Mouse (Mus musculus): ENCODE measurements around the gene Traip. TPM values are rescaled to one million over a fixed set of nuclear protein-coding genes. Genes with fewer than 3 reads are reported as not detected.
A peak's percentile ranks its signal among the peaks of the same experiment; 100 is the strongest.

Traip gene
- total and polyA plus RNA-seq, 2 experiments: 0.18 to 0.21 TPM

GRCm38 (mm10) chr9:107992197-107992596 is 42.3 kb downstream of the Traip start, which contains the start of gene Cdhr4:
Gene Cdhr4, plus strand, starts transcription at chr9:107992497.
- Histone ChIP-seq H3K79me2 (ENCODE audit: control insufficient read depth, insufficient read depth, low read length) (no peaks in the 10 kb centered on the region), H3K36me3 (ENCODE audit: control insufficient read depth, insufficient read depth, low read length) (no peaks in the 10 kb centered on the region), H3K9ac (ENCODE audit: low read depth, low read length) (no peak within 1 kb of the TSS), H3K4me3 (ENCODE audit: insufficient read depth, low read depth, low read length) (no peak within 1 kb of the TSS), H3K4me1 (ENCODE audit: control insufficient read depth, insufficient read depth, low read length) (no peaks in the 10 kb centered on the region), H3K27ac (replicated peaks; ENCODE audit: insufficient read depth, low read depth, low read length) (no peak within 1 kb of the TSS), H3K27me3 (ENCODE audit: control insufficient read depth, insufficient read depth, low read length) (no peaks in the 10 kb centered on the region)
- 98% methylated on average over 2 of the region's 2 CpGs for WGBS
- DNase-seq (ENCODE audit: extremely low read depth, low read depth, low spot score): no peak
- TF ChIP-seq POLR2A (IDR thresholded peaks at IDR 0.05; ENCODE audit: extremely low read depth, insufficient read depth, low read length): no peak
- TF ChIP-seq CTCF (IDR thresholded peaks at IDR 0.05; ENCODE audit: low read depth, low read length): no peak

GRCm38 (mm10) chr9:107993013-107993412 is 43.1 kb downstream of the Traip start:
- TF ChIP-seq CTCF (IDR thresholded peaks at IDR 0.05; ENCODE audit: low read depth, low read length): no peak
- no peak for TF ChIP-seq POLR2A (IDR thresholded peaks at IDR 0.05; ENCODE audit: extremely low read depth, insufficient read depth, low read length)
- no peaks in the 10 kb centered on the region for H3K36me3 ChIP-seq (ENCODE audit: control insufficient read depth, insufficient read depth, low read length)
- no peak overlapping the region for H3K9ac ChIP-seq (ENCODE audit: low read depth, low read length)
- 94% methylated on average over 11 of the region's 11 CpGs for WGBS
- no peak overlapping the region for H3K27ac ChIP-seq (replicated peaks; ENCODE audit: insufficient read depth, low read depth, low read length)
- H3K4me3 ChIP-seq (ENCODE audit: insufficient read depth, low read depth, low read length): no peak overlapping the region
- H3K4me1 ChIP-seq (ENCODE audit: control insufficient read depth, insufficient read depth, low read length): no peaks in the 10 kb centered on the region
- H3K79me2 ChIP-seq (ENCODE audit: control insufficient read depth, insufficient read depth, low read length): no peaks in the 10 kb centered on the region
- H3K27me3 ChIP-seq (ENCODE audit: control insufficient read depth, insufficient read depth, low read length): no peaks in the 10 kb centered on the region
- no peak for DNase-seq (ENCODE audit: extremely low read depth, low read depth, low spot score)

GRCm38 (mm10) chr9:107994464-107994863 is 44.5 kb downstream of the Traip start:
- no peaks in the 10 kb centered on the region for H3K79me2 ChIP-seq (ENCODE audit: control insufficient read depth, insufficient read depth, low read length)
- no peaks in the 10 kb centered on the region for H3K27me3 ChIP-seq (ENCODE audit: control insufficient read depth, insufficient read depth, low read length)
- H3K4me3 ChIP-seq (ENCODE audit: insufficient read depth, low read depth, low read length): no peak overlapping the region
- no peak overlapping the region for H3K27ac ChIP-seq (replicated peaks; ENCODE audit: insufficient read depth, low read depth, low read length)
- no peak for TF ChIP-seq POLR2A (IDR thresholded peaks at IDR 0.05; ENCODE audit: extremely low read depth, insufficient read depth, low read length)
- TF ChIP-seq CTCF (IDR thresholded peaks at IDR 0.05; ENCODE audit: low read depth, low read length): no peak
- no peaks in the 10 kb centered on the region for H3K4me1 ChIP-seq (ENCODE audit: control insufficient read depth, insufficient read depth, low read length)
- no peaks in the 10 kb centered on the region for H3K36me3 ChIP-seq (ENCODE audit: control insufficient read depth, insufficient read depth, low read length)
- no peak overlapping the region for H3K9ac ChIP-seq (ENCODE audit: low read depth, low read length)
- no peak for DNase-seq (ENCODE audit: extremely low read depth, low read depth, low spot score)
- WGBS: 66% methylated on average over 2 of the region's 2 CpGs

- no peaks in the 10 kb centered on the region for H3K79me2 ChIP-seq (ENCODE audit: control insufficient read depth, insufficient read depth, low read length)
- H3K4me3 ChIP-seq (ENCODE audit: insufficient read depth, low read depth, low read length): no peak overlapping the region
- H3K36me3 ChIP-seq (ENCODE audit: control insufficient read depth, insufficient read depth, low read length): no peaks in the 10 kb centered on the region
- TF ChIP-seq POLR2A (IDR thresholded peaks at IDR 0.05; ENCODE audit: extremely low read depth, insufficient read depth, low read length): no peak
- no peak for TF ChIP-seq CTCF (IDR thresholded peaks at IDR 0.05; ENCODE audit: low read depth, low read length)
- H3K27me3 ChIP-seq (ENCODE audit: control insufficient read depth, insufficient read depth, low read length): no peaks in the 10 kb centered on the region
- 96% methylated on average over 21 of the region's 21 CpGs for WGBS
- no peak for DNase-seq (ENCODE audit: extremely low read depth, low read depth, low spot score)
- no peak overlapping the region for H3K9ac ChIP-seq (ENCODE audit: low read depth, low read length)
- H3K27ac ChIP-seq (replicated peaks; ENCODE audit: insufficient read depth, low read depth, low read length): no peak overlapping the region
- H3K4me1 ChIP-seq (ENCODE audit: control insufficient read depth, insufficient read depth, low read length): no peaks in the 10 kb centered on the region
These were observed 45.6 kb downstream of the Traip start for GRCm38 (mm10) chr9:107995513-107995912.

- Histone ChIP-seq H3K9ac (ENCODE audit: low read depth, low read length) (no peak within 1 kb of the TSS), H3K4me1 (ENCODE audit: control insufficient read depth, insufficient read depth, low read length) (no peaks in the 10 kb centered on the region), H3K27ac (replicated peaks; ENCODE audit: insufficient read depth, low read depth, low read length) (no peak within 1 kb of the TSS), H3K36me3 (ENCODE audit: control insufficient read depth, insufficient read depth, low read length) (no peaks in the 10 kb centered on the region), H3K79me2 (ENCODE audit: control insufficient read depth, insufficient read depth, low read length) (no peaks in the 10 kb centered on the region), H3K27me3 (ENCODE audit: control insufficient read depth, insufficient read depth, low read length) (no peaks in the 10 kb centered on the region), H3K4me3 (ENCODE audit: insufficient read depth, low read depth, low read length) (no peak within 1 kb of the TSS)
- WGBS: 97% methylated on average over 5 of the region's 5 CpGs
- no peak for DNase-seq (ENCODE audit: extremely low read depth, low read depth, low spot score)
- no peak for TF ChIP-seq POLR2A (IDR thresholded peaks at IDR 0.05; ENCODE audit: extremely low read depth, insufficient read depth, low read length)
- no peak for TF ChIP-seq CTCF (IDR thresholded peaks at IDR 0.05; ENCODE audit: low read depth, low read length)
These were observed 46.1 kb downstream of the Traip start, which contains the start of gene Gm20662 for GRCm38 (mm10) chr9:107996049-107996448. Gene Gm20662, plus strand, starts transcription at chr9:107996349.

GRCm38 (mm10) chr9:108001922-108002770 is 52.2 kb downstream of the Traip start, which contains the start of gene Ip6k1:
Gene Ip6k1, plus strand, starts transcription at chr9:108002501.
- Histone ChIP-seq H3K27me3 (ENCODE audit: control insufficient read depth, insufficient read depth, low read length) (no peaks in the 10 kb centered on the region), H3K4me3 (ENCODE audit: insufficient read depth, low read depth, low read length) (peak within 1 kb of the TSS; percentile 91), H3K27ac (replicated peaks; ENCODE audit: insufficient read depth, low read depth, low read length) (peak within 1 kb of the TSS; percentile 81), H3K4me1 (ENCODE audit: control insufficient read depth, insufficient read depth, low read length) (peaks cover 16% of the 10 kb centered on the region), H3K36me3 (ENCODE audit: control insufficient read depth, insufficient read depth, low read length) (no peaks in the 10 kb centered on the region), H3K9ac (ENCODE audit: low read depth, low read length) (peak within 1 kb of the TSS; percentile 93), H3K79me2 (ENCODE audit: control insufficient read depth, insufficient read depth, low read length) (peaks cover 15% of the 10 kb centered on the region; the same call in 1 of the 2 replicates)
- WGBS: under 1% methylated on average over 51 of the region's 51 CpGs
- TF ChIP-seq CTCF (IDR thresholded peaks at IDR 0.05; ENCODE audit: low read depth, low read length) (no peak), POLR2A (IDR thresholded peaks at IDR 0.05; ENCODE audit: extremely low read depth, insufficient read depth, low read length) (peak; percentile 60; the same call in 1 of the 2 replicates)
- DNase-seq (ENCODE audit: extremely low read depth, low read depth, low spot score): peak; percentile 99

All from liver, adult 2 months (tissue).